Mouse (Mus musculus) ES-Bruce4 (cell line): ENCODE measurements at regions not wholly inside any gene's neighbourhood (a gene's known extent, or its start where the extent isn't known, plus 50 kb on each side); places are given as distances from the start of the nearest gene placed in this dataset.

Source experiments
- CTCF ChIP-seq: IDR thresholded peaks from one replicate; pipeline ENCODE4 v1.8.1; 2011; ENCODE audit warnings: low read depth, low read length
- EP300 ChIP-seq: IDR thresholded peaks from 2 replicates; pipeline ENCODE4 v1.6.1; 2011; ENCODE audit warnings: low read depth, low read length; ENCODE audit not compliant: insufficient read depth
- POLR2A ChIP-seq: IDR thresholded peaks from one replicate; pipeline ENCODE4 v1.8.1; 2011; ENCODE audit warnings: low read length; ENCODE audit not compliant: insufficient read depth

GRCm38 (mm10) chr7:83251995-83252563 lies 332.6 kb upstream of the Tmc3 start:
- TF ChIP-seq CTCF = no peak
- TF ChIP-seq POLR2A = no peak
- TF ChIP-seq EP300 = no peak
